Mouse (Mus musculus): Measurements from ENCODE around the gene Pofut2.
"Not testable (repeated sequence)": the region's sequence is repeated elsewhere in the genome, so short reads cannot be mapped to it uniquely, and the experiment has no call there.

Pofut2 gene

DNA sequence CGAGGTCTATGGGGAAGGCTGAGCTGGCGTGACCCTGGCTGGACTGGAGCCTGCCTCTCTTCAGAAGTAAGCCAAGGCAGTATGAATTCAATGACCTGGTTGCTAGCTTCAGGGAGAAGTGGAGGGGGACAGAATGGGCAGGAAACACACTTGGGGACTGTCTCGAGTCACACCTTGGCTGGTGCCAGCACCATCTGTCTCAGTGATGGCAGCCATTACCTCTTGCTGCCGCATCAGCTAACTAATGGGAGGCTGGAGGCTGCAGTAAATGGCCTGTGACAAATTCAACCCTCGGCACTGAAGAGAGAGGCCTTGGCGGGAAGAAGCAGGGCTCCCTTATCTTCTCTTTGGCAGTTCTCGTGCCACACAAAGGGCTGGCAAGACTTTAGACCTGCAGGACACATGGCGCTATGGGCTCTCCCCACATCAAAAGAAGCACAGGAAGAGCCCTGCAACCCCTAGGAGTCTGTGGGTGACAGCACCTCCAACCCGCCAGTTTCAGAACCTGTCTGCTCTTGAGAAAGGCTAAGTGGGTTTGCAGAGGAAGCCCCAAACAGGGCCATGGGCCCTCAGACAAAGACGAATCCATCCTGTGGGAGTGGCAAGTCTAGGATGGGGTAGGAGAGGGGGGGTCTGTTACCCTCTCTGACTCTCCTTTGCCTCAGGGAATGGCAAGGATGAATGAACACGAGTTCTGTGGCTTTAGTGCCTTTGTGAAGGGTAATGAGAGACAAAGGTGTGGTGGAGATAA, 14.1 kb downstream of the Pofut2 start:
- no peak for DNase-seq

DNA sequence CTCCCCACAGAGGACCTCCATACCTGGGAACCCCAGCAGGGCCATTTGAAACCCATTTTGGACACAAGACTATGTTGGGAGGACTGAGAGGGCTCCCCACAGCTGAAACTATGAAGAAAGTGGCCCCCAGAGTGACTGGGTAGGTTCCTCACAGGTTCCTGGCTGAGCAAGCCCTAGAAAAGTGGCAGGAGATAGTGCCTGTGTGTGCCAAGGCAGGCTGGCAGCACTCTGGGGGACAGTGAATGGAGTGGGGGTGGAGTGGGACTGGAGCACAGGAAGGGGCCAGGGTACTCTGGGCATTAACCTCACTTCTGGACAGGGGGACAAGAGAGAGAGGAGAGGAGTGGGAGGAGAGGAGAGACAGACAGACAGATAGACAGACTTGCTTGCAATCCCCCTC, 14.8 kb downstream of the Pofut2 start:
- DNase-seq: no peak

DNA sequence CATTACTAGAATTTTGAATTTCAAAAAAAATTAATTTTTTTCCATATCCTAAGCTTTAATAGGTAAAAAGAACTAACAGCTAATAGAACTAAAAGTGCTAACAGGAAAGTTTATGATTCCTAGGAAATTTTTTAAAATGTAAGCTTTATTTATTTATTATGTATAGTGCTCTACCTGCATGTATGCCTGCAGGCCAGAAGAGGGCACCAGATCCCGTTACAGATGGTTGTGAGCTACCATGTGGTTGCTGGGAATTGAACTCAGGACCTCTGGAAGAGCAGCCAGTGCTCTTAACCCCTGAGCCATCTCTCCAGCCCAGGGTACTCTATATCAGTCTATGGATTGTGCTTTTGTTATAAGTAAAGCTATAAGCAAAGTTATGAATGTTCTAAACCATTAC, 23.1 kb downstream of the Pofut2 start:
- DNase-seq: not testable (repeated sequence)

DNA sequence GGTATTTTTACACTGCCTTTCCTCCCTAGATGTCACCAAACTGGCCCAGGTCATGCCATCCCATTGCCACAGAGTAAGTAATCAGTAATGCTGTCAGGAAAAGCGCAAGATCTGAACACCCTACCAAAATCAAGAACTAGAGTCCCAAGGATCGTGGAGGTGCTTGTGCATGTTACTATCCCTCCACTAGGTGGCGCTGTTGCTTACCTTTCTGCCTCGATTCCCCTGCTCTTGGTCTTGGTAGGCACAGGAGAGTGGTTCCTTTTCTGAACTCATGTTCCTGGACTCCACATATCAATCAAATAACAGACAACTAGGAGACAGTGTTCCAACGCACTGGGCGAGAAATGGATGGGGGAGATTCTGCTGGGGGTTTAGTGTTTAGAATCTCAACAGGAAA, 23.8 kb downstream of the Pofut2 start:
- DNase-seq: peak; percentile 84

DNA sequence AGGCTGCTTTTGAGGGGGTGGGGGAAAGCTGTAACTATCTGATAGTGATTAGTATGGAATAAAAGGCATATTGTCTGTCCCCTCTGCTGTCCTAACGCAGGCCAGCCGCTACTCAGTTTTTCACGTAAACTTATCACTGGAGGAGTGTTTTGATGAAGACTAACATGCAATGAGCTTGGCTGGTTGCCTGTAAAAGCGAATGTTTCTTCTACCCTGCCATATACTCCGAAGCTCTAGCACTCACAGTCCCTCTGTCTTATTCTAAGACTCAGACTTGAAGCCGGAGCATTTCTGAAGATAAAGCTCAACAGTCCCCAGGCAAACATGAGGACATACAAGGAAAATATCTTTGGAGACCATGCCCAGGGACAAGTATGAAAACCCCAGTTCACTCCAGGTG, 25.8 kb downstream of the Pofut2 start:
- DNase-seq: no peak

DNA sequence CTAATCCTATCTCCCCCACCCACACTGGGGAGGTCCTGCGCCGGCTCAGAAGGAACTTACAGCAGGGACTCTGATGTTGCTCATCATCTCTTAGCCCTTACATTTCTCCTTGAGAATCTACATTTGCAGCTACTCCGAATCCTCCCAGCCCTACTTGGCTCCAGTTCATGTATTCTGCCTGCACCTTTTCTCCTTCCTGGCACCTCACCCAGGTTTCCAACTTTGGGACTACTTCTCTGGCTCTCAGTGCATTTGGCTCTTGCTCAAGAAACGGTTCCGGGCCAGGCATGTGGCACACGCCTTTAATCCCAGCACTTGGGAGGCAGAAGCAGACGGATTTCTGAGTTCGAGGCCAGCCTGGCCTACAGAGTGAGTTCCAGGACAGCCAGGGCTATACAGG, 28.6 kb downstream of the Pofut2 start:
- no peak for DNase-seq

DNA sequence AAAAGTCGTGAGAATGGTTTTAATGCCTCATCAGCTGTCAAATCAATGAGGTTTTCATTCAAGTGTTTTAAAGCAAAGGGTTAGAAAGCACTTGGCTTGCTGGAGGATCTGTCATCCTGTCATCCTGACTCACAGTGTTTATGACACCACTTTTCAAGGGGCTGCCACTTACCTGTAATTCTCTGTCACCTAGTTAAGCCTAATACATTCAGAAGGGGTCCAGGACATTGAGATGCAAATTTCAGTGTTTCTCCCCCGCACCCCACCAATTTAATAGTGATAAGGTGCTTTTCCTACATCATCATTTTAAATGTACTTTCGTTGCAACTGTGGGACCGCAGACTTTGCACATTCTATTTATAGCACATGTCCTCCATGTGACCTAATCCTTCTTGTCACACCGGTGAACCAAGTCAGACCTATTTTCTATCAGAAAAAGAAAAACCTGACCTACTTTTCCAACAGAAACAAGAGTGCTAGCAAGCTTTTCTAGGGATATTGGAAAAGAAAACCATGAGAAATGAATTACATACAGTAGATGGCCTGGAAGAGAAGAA, 29.7 kb downstream of the Pofut2 start:
- no peak for DNase-seq

DNA sequence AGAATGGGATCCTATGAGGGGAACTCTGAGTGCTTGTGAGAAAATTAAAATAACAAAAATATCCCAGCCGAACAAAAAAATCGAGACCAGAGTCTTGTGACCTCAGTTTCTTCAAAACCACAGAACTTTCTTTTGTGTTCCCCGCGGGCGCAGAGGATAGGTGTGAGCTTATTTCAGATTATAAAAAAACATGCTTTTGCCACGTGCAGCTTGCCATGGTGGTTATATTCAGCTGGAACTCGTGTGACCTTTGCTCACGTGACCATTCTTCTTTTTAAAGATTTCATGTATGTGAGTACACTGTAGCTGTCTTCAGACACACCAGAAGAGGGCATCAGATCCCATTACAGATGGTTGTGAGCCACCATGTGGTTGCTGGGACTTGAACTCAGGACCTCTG, 30.5 kb downstream of the Pofut2 start:
- DNase-seq: no peak

DNA sequence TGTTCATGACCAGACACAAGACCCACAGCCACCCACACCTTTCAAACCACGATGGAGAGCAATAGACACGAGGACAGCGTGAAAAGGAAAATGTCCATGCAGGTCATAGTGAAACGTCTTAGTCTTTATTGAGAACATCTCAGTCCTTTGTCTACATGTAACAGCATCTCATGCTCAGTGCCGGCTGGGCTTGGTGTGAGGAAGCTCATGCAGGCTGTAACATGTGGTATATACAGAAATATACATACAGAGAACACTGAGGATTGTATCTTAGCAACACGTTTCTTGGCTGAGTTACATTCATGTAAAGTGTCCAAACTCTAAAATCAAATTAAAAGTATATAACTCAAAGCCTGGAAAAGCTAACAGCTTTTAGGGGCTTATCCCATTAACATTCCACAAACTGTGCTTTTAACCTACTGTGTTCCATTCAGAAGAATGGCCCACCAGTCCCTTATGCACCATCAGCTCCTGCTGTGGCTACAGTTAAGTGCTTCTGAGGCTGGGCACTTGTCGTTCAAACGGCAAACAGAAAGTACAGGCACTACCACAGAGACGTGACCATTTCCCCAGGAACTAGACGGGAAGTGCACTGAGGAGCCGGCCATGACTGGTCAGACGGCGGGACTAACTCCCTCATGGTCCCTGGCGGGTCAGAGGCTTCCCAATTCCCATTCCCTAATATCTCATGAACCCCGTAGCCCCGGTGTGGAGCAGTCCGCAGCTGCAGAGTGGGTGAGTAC, 31.8 kb downstream of the Pofut2 start:
- DNase-seq: no peak

DNA sequence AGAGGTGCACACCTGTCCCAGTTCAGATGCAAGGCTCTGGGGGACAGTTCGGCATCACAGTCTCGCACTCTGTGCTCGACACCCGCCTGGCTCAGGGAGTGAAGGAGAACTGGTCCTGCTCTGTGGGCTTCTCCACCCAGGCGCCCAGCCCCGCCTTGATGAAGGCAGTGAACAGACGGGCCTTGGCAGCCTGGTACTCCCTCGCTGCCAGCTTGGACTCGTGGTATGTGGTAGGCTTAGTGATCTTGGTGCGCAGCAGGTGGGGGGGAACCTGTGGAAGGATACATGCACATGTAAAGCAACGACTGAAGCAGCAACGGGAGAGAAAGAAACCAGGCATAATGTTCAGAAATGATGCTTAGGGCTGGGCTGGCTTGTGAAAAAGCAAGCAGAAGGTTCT, 35.7 kb downstream of the Pofut2 start:
- DNase-seq: no peak

DNA sequence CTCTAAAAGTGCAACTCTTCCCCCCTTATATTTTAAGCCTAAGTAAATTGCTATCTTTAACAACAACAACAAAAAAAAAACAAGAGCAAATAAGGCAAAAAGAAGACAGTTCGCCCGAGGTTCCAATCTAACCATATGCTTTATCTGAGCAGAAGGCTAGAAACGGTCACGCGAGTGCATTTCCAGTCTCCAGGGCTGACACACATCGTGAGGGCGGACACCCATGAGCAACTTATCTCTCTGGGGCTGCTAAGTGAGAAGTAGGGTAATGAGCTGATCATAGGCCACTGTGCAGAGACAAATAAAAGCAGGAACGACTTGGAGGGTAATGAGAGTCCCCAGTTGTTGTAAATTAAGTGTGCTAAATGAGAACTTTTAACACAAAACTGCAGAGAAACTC, 39.6 kb downstream of the Pofut2 start:
- no peak for DNase-seq

DNA sequence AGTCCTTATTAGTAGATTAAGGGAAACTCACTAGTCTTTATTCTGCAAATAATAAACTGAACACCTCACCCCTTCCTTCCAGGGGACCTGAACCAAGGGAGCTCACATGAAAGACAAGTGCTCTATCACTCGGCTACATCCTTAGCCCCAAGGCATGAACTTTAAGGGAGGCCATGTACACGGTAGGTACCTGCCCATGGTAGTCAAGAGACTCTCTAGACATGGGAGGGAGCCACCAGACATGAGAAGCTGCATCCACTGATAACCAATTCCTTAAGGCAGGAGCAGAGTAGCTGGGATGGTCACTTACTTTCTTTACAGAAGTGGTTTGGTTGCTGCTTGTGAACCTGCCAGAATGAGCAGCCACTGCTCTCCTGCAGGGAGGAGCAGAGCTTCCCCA, 40.2 kb downstream of the Pofut2 start:
- DNase-seq: no peak

DNA sequence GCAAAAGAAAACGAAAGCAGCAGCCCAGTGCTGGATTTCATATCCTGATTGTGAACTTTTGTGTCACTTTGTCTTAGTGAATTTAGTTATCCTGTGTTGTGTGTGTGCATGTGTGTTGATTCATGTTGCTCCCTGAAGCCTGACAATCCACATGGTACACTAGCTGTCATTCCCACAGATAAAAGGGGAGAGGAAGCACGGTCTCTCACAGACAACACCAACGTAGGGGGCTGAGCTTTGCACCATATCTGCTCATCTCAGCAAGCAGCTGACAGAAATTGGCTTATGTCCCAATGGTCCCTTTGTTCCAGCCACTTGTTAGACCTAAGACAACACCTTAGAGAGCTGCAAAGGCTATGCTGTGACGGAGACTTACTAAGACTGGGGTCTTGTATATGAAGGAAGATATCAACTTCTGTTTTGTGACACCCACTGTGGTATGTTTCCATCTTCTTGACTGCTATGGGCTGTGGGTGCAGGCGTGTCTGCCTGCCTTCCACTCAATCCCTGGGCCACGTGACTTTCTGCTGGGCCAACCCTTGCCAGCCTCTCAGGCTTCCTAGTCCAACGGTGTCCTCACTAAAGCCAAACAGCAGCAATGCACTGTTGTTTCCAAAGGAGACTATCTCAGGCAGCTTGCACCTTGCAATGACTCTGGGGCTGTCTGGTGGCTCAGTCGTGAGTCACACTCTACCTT, 41.4 kb downstream of the Pofut2 start:
- DNase-seq: no peak

DNA sequence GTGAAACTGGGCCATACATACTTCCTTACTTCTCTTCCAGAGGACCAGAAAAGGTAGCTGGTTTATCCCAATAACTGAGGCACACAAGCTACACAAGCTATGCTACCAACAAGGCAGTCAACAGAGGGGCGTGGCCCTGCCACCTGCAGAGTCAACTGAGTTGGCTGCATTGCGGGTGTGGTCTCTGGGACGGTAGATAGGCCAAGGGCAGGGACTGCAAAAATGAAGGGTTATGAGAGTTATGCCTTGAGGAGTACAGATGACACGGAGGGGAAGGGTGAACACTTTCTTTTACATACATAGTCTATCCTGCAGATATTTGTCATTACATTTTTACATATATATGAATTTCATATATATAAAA, 41.9 kb downstream of the Pofut2 start:
- DNase-seq: no peak

DNA sequence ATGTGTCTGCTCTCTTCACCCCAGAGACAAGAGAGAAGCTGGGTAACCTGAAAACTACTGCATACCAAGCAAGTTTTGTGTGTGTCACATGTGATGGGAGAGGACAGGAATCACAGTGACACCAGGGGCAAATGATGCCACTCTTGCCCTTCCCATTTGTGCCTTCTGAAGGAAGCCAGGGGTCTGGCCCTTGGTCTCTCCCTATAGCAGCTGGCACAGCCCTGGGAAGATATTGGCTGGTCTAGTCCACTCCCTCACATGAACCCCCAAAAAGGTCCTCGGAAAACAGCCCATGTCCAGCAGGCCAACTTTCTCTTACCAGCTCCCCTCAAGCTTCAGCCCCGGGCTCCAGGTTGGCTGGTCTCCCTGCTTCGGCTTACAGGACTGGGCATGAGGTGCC, 45.3 kb downstream of the Pofut2 start:
- no peak for DNase-seq

DNA sequence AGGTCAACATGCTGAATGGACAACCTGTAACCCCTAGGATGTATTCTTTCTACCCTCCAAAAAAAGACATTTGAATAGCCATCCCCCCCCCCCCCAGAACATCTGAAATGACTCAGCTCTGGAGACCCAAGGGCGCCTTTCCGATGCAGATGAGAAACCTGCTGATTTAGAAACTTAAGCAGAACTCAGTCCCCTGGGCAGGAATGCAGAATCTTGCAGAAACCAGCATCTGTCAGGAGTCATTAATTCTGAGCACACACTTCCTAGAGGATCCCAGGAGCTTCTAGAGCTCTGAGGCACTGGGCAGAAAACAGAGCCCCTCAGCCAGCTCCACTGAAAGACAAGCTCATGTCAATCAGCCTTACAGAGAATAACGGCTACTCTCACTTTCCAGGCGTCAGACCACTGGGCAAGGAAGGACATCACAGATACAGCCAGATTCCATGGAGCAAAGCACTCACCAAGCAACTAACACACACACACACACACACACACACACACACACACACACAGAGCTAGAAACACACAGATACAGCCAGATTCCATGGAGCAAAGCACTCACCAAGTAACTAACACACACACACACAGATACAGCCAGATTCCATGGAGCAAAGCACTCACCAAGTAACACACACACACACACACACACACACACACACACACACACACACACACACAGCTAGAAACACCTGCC, 46.0 kb downstream of the Pofut2 start:
- DNase-seq: no peak

DNA sequence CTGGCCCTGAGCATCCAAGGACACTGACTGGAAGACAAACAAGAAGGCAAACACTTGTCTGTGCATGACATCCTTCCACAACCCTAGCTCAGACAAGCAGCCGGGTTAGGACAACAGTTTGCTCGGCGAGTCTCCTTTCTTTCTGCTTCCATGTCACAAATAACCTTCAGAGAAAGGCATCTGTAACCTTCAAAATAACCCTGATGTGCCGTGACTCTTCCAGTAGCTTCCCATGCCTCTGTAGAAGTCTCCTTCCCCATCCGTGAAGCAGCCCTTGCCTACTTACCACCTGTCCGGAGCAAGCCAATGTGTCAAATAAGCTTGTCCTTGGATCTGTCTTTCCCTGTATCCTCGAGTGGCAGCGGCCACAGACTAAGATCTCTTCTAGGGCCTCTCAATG, 46.7 kb downstream of the Pofut2 start:
- no peak for DNase-seq

DNA sequence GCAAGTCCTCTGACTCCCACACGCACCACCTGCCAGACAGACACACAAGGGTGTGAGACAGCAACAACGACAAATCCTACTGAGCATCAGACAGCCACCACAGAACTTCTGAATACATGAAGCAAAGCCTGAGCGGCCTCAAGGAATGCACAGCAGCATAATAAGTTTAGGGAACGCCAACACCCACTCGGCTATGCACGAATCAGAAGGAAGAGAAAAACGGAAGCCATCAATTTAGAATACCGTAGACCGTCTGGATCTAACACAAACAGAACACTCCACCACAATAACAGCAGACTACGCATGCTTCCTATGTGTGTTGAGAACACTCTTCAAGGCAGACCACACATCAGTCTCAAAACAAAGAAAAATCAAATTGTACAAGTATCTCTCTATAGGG, 50.0 kb downstream of the Pofut2 start:
- no peak for DNase-seq

DNA sequence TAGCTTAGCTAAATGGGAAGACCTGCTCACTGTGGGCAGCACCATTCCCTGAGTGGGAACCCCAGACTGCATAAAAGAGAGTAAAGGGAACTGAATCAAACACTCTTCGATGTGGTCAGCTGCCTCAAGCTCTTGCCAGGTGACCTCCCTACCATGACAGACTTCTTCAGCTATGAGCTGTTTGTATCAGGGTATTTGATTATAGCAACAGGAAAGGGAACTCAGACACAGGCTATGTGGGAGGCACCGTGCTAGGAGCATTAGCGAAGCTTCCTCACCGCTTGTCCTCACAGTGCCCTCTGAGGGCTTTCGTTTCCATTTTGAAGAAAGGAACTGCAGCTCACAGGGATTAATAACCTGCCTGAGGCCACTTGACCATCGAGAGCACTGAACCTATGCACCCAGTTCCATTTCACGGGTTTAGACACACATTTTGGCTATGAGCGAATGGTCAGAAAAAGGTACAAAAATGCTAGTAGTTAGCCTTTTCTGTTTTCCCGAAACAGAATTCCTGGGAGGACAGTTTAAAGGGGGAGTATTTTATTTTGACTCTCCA, 55.8 kb downstream of the Pofut2 start:
- DNase-seq: peak; percentile 20

DNA sequence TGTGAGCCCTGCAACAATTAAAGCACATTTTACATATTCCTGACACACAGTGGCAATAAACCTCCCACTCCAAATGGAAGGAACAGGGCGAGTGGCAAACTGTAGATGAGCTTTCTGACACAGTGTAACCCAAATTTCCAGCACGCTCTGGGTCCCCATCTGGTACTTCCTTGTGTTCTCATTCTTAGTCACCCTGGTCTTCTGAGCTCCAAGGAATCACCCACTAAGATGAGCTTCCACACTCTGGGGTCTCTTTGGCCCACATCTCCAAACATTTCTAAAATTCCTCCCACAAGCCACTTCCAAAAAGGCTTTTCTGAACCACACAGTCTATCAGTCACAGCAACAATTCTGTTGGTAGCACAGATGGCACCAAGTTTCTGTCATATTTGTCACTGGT, 56.7 kb downstream of the Pofut2 start:
- no peak for DNase-seq
